Mouse (Mus musculus): ENCODE measurements around the gene Celf5. TPM values are rescaled to one million over a fixed set of nuclear protein-coding genes. Genes with fewer than 3 reads are reported as not detected.

The Celf5 gene
- polyA plus RNA-seq, 1 experiment from 2014 or later, result 77.6 TPM

GRCm38 (mm10) chr10:81507691-81508489 lies 25.4 kb upstream of the Celf5 start:
- Histone ChIP-seq H3K9me3 (no peaks in the 10 kb centered on the region), H3K4me3 (no peak overlapping the region), H3K27me3 (0 out of 2 replicates have a peak, but pooled peaks cover 6% of the 10 kb centered on the region), H3K27ac (replicated peaks) (no peak overlapping the region), H3K4me1 (replicated peaks) (0 out of 2 replicates have a peak, but pooled peaks cover 2% of the 10 kb centered on the region), H3K36me3 (no peaks in the 10 kb centered on the region), H3K4me2 (no peak overlapping the region), H3K9ac (no peak overlapping the region)
- no peak for ATAC-seq (ENCODE audit: low FRiP score, low read depth)
- 77% methylated on average over 13 of the region's 13 CpGs for WGBS

- 34% methylated on average over 6 of the region's 6 CpGs for WGBS
- Histone ChIP-seq H3K4me3 (no peak overlapping the region), H3K4me2 (no peak overlapping the region), H3K4me1 (replicated peaks) (0 out of 2 replicates have a peak, but pooled peaks cover 4% of the 10 kb centered on the region), H3K9me3 (no peaks in the 10 kb centered on the region), H3K36me3 (no peaks in the 10 kb centered on the region), H3K9ac (no peak overlapping the region), H3K27me3 (0 out of 2 replicates have a peak, but pooled peaks cover 6% of the 10 kb centered on the region), H3K27ac (replicated peaks) (no peak overlapping the region)
- ATAC-seq (ENCODE audit: low FRiP score, low read depth), result no peak
These were observed 24.6 kb upstream of the Celf5 start for GRCm38 (mm10) chr10:81507095-81507494.

- Histone ChIP-seq H3K27ac (replicated peaks) (no peak overlapping the region), H3K4me2 (no peak overlapping the region), H3K4me1 (replicated peaks) (0 out of 2 replicates have a peak, but pooled peaks cover 4% of the 10 kb centered on the region), H3K27me3 (0 out of 2 replicates have a peak, but pooled peaks cover 8% of the 10 kb centered on the region), H3K9ac (no peak overlapping the region), H3K4me3 (no peak overlapping the region), H3K36me3 (no peaks in the 10 kb centered on the region), H3K9me3 (no peaks in the 10 kb centered on the region)
- WGBS, result 78% methylated on average over 12 of the region's 15 CpGs
- ATAC-seq (ENCODE audit: low FRiP score, low read depth), result no peak
These were observed 22.6 kb upstream of the Celf5 start for GRCm38 (mm10) chr10:81505016-81505664.

GRCm38 (mm10) chr10:81502658-81503057 lies 20.1 kb upstream of the Celf5 start:
- WGBS, result 6% methylated on average over 36 of the region's 36 CpGs
- peaks cover 7% of the 10 kb centered on the region; the same call in 1 of the 2 replicates for H3K4me1 ChIP-seq (replicated peaks)

GRCm38 (mm10) chr10:81501863-81502262 lies 19.4 kb upstream of the Celf5 start:
- H3K36me3 ChIP-seq, result no peaks in the 10 kb centered on the region
- 0 out of 2 replicates have a peak, but pooled peaks cover 8% of the 10 kb centered on the region for H3K27me3 ChIP-seq
- no peaks in the 10 kb centered on the region for H3K9me3 ChIP-seq
- no peak overlapping the region for H3K4me3 ChIP-seq
- ATAC-seq (ENCODE audit: low FRiP score, low read depth), result no peak
- H3K27ac ChIP-seq (replicated peaks), result no peak overlapping the region
- H3K4me2 ChIP-seq, result no peak overlapping the region
- no peak overlapping the region for H3K9ac ChIP-seq
- H3K4me1 ChIP-seq (replicated peaks), result peaks cover 13% of the 10 kb centered on the region
- WGBS, result 88% methylated on average over 5 of the region's 5 CpGs

More at GRCm38 (mm10) chr10:81502658-81503057, 20.1 kb upstream of the Celf5 start:
- H3K4me3 ChIP-seq, result peak overlapping the region; percentile 48
- no peak overlapping the region for H3K27ac ChIP-seq (replicated peaks)
- 0 out of 2 replicates have a peak, but pooled peaks cover 8% of the 10 kb centered on the region for H3K27me3 ChIP-seq
- no peaks in the 10 kb centered on the region for H3K9me3 ChIP-seq
- ATAC-seq (ENCODE audit: low FRiP score, low read depth), result 0 out of 2 replicates have a peak, but pooled peaks have one; percentile 13
- H3K9ac ChIP-seq, result peak overlapping the region; percentile 51
- H3K4me2 ChIP-seq, result peak overlapping the region; percentile 86
- H3K36me3 ChIP-seq, result no peaks in the 10 kb centered on the region

- ATAC-seq (ENCODE audit: low FRiP score, low read depth), result no peak
- H3K9me3 ChIP-seq, result no peaks in the 10 kb centered on the region
- H3K27ac ChIP-seq (replicated peaks), result no peak within 1 kb of the TSS
- 93% methylated on average over 3 of the region's 3 CpGs for WGBS
- no peak within 1 kb of the TSS for H3K4me2 ChIP-seq
- no peak within 1 kb of the TSS for H3K9ac ChIP-seq
- H3K4me3 ChIP-seq, result no peak within 1 kb of the TSS
- no peaks in the 10 kb centered on the region for H3K36me3 ChIP-seq
- H3K4me1 ChIP-seq (replicated peaks), result peaks cover 20% of the 10 kb centered on the region
- H3K27me3 ChIP-seq, result 0 out of 2 replicates have a peak, but pooled peaks cover 8% of the 10 kb centered on the region
These were observed 17.5 kb upstream of the Celf5 start, which contains the start of gene S1pr4 for GRCm38 (mm10) chr10:81500032-81500431. S1pr4 (minus strand) TSS chr10:81500132.

- no peak for ATAC-seq (ENCODE audit: low FRiP score, low read depth)
These were observed 16.9 kb upstream of the Celf5 start for GRCm38 (mm10) chr10:81499250-81499901.

GRCm38 (mm10) chr10:81498316-81499249 lies 16.1 kb upstream of the Celf5 start:
- no peaks in the 10 kb centered on the region for H3K9me3 ChIP-seq
- no peak for ATAC-seq (ENCODE audit: low FRiP score, low read depth)
- no peak overlapping the region for H3K9ac ChIP-seq
- H3K4me2 ChIP-seq, result no peak overlapping the region
- no peaks in the 10 kb centered on the region for H3K36me3 ChIP-seq
- H3K27ac ChIP-seq (replicated peaks), result no peak overlapping the region
- 87% methylated on average over 38 of the region's 38 CpGs for WGBS
- 0 out of 2 replicates have a peak, but pooled peaks cover 3% of the 10 kb centered on the region for H3K27me3 ChIP-seq
- H3K4me3 ChIP-seq, result no peak overlapping the region
- peaks cover 30% of the 10 kb centered on the region for H3K4me1 ChIP-seq (replicated peaks)

More at GRCm38 (mm10) chr10:81499250-81499901, 16.9 kb upstream of the Celf5 start:
- no peaks in the 10 kb centered on the region for H3K9me3 ChIP-seq
- H3K36me3 ChIP-seq, result no peaks in the 10 kb centered on the region
- no peak overlapping the region for H3K4me3 ChIP-seq
- no peak overlapping the region for H3K9ac ChIP-seq
- no peak overlapping the region for H3K27ac ChIP-seq (replicated peaks)
- H3K4me2 ChIP-seq, result no peak overlapping the region
- 77% methylated on average over 23 of the region's 23 CpGs for WGBS
- 0 out of 2 replicates have a peak, but pooled peaks cover 8% of the 10 kb centered on the region for H3K27me3 ChIP-seq
- H3K4me1 ChIP-seq (replicated peaks), result peaks cover 26% of the 10 kb centered on the region

- H3K4me3 ChIP-seq, result peak overlapping the region; percentile 81
- no peaks in the 10 kb centered on the region for H3K9me3 ChIP-seq
- peaks cover 26% of the 10 kb centered on the region for H3K4me1 ChIP-seq (replicated peaks)
- 0 out of 2 replicates have a peak, but pooled peaks cover 2% of the 10 kb centered on the region for H3K27me3 ChIP-seq
- peak overlapping the region; percentile 99 for H3K4me2 ChIP-seq
- 84% methylated on average over 17 of the region's 17 CpGs for WGBS
- peak overlapping the region; percentile 51; the same call in 1 of the 2 replicates for H3K9ac ChIP-seq
- no peak for ATAC-seq (ENCODE audit: low FRiP score, low read depth)
- H3K27ac ChIP-seq (replicated peaks), result peak overlapping the region; percentile 87
- peaks cover 5% of the 10 kb centered on the region for H3K36me3 ChIP-seq
These were observed 15.1 kb upstream of the Celf5 start for GRCm38 (mm10) chr10:81497401-81498270.

- Histone ChIP-seq H3K4me2 (peak overlapping the region; percentile 99), H3K9me3 (no peaks in the 10 kb centered on the region), H3K9ac (peak overlapping the region; percentile 51), H3K4me1 (replicated peaks) (peaks cover 26% of the 10 kb centered on the region), H3K27ac (replicated peaks) (peak overlapping the region; percentile 87), H3K36me3 (peaks cover 7% of the 10 kb centered on the region), H3K27me3 (0 out of 2 replicates have a peak, but pooled peaks cover 2% of the 10 kb centered on the region), H3K4me3 (peak overlapping the region; percentile 81)
- ATAC-seq (ENCODE audit: low FRiP score, low read depth), result no peak
- 30% methylated on average over 4 of the region's 4 CpGs for WGBS
These were observed 14.5 kb upstream of the Celf5 start for GRCm38 (mm10) chr10:81496969-81497368.
